Mouse (Mus musculus): ENCODE results near the gene Mrpl43. TPM values are rescaled to one million over a fixed set of nuclear protein-coding genes. Genes with fewer than 3 reads are reported as not detected.

The Mrpl43 gene
- polyA plus RNA-seq (2012), result 80.4 and 80.5 TPM in 2 replicates

DNA sequence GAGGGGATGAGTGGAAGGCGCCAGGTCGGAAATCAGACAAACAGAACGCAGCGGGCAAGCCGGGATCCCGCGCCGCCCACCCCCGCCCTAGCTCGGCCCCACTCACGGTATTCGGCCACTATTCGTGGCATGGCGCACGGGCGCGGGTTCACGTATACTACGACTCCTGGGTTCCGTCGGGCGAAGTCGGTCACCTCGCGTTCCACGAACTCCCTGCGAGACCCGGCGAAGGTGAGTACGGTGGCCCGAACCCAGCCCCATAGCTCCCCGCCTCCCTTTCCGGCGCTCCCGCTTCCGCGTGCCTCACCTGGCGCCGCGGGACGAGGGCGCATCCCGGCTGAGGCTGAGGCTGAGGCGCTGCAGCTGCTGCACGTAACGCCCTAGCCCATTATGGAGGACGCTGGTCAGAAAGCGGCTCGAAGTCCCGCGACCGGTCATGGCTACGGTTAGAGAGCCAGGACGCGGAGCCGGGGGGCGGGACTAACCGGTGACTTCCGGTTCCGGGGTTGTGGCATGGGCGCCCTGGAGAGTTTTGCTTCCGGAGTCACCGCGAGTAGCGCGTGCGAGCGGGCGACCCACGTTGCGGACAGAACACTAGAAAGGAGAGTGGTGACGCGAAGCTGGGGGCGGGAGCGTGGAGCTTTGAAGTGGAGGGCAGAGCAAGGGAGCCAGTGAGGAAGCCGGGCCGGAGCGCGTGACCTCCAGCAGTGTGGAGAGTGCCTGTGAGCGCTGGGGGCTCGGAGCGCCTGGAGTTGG is at the start of gene Mrpl43:
Gene Mrpl43 (minus strand): TSS at position 486 of the 756 bp plus-strand sequence.

DNA sequence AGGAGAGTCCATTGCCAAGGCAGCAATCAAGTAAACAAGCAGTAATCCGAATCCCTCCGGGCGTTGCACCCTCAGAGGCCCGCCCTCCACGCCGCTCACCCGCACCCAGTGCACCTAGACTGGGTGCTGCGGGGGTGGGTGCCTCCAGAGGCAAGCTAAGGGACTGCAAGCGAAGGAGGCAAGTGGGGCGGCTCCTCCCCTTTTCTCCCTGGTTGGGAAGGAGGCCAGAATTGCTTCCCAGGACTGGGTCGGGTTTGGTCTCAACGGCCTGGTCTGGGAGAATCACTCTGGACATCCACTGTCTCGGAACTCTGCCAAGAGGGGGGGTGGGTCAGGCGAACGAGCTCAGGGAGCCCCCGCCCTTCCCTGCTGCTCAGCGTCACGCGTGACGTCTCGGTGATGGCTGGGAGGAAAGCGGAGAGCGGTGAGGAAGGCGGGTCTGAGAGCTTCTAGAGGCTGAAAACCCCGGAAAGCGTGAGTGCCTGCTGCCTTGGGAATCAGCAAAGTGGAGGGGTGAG is 41.2 kb upstream of the Mrpl43 start, which contains the start of gene Sfxn3:
Gene Sfxn3 (plus strand): TSS at position 87 of the 518 bp plus-strand sequence.

DNA sequence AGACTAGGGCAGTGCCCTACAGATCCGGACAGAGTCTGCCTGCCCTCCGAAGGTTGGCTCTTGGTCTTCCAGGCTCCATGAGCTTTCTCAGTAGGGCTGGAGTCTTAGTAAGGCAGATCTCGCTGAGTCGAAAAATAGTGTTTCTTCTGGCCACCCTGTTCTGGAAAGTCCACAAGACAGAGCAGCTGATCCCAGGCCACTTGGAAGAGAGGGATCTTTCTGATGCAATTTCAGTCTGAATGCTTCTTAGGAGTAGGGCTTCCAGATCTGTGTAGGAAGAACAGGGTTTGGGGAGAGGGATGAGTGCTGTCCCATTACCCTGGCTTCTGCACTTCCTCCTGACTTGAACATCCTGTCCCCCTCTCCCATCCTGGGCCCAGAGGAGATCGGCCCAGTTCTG is 39.4 kb upstream of the Mrpl43 start, which contains the start of gene Pdzd7:
Gene Pdzd7 (minus strand): TSS at position 67 of the 400 bp plus-strand sequence.

DNA sequence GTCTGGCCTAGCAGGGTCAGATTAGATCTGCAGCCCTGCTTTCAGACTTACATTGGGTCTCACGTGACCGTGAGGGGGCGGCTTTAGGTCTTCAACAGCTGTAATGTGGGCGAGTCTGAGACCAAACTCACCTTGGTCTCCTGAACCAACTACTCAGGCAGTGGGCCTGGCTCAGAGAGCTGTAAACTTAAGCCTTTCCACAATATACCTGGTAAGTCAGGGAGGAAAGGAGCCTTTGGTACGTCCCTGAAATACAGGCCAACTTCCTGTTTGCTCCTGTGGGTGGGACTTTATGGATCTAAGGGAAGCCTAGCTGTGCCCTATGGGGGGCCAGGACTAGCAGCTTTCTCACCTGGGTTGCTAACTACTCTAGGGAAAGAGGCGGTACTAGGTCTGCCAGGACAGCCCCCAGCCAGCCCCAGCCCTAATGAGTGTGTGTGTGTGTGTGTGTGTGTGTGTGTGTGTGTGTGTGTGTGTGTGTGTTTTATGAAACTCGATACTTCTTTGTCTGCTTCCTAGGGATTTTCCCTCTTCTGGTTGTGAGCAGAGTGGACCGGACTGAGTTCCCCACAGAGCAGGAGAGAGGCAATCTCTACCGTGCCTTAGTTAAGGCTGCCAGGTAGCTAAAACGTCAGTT is 8.2 kb upstream of the Mrpl43 start, which contains the start of gene Lzts2:
Gene Lzts2 (plus strand): TSS at position 80 of the 637 bp plus-strand sequence.

DNA sequence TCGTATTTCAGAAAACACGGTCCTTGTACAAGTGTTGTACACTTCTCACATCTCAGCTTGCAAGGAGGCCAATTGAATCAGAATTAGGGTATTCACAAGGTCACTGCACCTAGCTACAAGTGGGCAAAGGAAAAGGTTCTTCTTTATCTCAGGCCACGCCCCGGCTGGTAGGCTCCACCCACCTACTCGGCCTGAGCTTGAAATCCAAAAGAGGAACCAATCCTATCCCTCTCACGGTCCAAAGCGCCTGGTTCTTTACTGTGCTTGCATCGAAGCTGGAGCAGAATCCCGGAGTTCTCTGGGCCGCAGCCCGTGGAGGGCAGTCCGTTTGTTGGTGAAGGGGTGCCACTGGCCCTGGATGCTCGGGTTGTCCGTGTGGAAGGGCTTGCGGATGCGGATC is 798 bp downstream of the Mrpl43 start, which contains the start of gene Twnk:
Gene Twnk (plus strand): TSS at position 220 of the 400 bp plus-strand sequence.

DNA sequence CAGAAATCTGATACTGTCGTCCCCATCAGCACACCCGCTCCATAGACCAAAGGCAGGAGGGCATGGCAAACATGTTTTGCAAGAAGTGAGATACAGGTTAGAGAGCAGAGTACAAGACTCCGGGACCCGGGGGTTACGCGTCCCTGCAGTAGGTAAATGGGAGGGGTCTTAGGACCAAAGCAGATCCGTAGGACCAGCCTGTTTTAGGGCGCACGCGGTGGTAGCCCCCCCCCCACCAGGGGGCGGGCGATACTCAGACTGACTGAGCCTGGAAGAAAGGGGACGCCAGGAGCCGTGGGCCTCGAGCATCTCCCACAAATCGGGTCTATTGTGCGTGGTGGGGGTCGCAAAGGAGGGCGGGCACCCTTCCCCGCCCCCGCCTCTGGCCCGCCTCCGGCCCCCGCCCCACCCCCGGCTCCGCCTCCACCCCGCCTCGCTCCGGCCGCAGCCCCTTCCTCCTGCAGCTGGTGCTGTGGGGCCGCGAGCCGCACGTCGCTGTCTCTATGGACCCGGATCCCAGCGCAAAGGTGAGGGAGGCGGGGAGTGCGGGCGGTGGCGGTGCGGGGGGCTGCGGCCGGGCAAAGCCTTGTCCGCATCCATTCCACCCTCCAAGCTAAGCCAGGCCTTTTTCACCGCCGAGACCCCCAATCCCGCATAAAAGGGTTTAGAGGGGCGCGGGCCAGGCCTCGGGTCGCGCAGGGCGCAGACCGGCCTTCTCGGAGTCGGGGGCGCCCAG is 17.2 kb downstream of the Mrpl43 start, which contains the start of gene Sema4g:
Gene Sema4g (plus strand): TSS at position 271 of the 736 bp plus-strand sequence.

Other genes with a start within 250 kb of the Mrpl43 start
- 30.4 and 31.7 TPM in 2 replicates for gene Slf2, start 75.3 kb downstream of the Mrpl43 start, polyA plus RNA-seq (2012)
- gene Sema4g, start 17.3 kb downstream of the Mrpl43 start, polyA plus RNA-seq (2012), result 0.07 and 0.30 TPM in 2 replicates
- gene Twnk, start 779 bp downstream of the Mrpl43 start, polyA plus RNA-seq (2012), result 12.5 and 14.8 TPM in 2 replicates
- gene Lzts2, start 8.0 kb upstream of the Mrpl43 start, polyA plus RNA-seq (2012), result 46.7 and 64.8 TPM in 2 replicates
- gene Pdzd7, start 39.3 kb upstream of the Mrpl43 start, polyA plus RNA-seq (2012), result 0.07 and 0.15 TPM in 2 replicates
- 8.4 and 9.6 TPM in 2 replicates for gene Sfxn3, start 41.1 kb upstream of the Mrpl43 start, polyA plus RNA-seq (2012)
- gene Kazald1, start 68.8 kb upstream of the Mrpl43 start, polyA plus RNA-seq (2012), result 0.18 and 0.36 TPM in 2 replicates
- gene Tlx1, start 144.2 kb upstream of the Mrpl43 start, polyA plus RNA-seq (2012), result 0.05 TPM in 1 of 2 replicates, not detected in the other
- 0.06 and 0.35 TPM in 2 replicates for gene Lbx1, start 229.4 kb upstream of the Mrpl43 start, polyA plus RNA-seq (2012)